Mouse (Mus musculus): ENCODE results near the gene Elovl6.

Gene Elovl6

GRCm38 (mm10) chr3:129532180-129532864, at the start of gene Elovl6:
Elovl6 (plus strand) TSS chr3:129532355.
- peak; percentile 70 for DNase-seq (ENCODE audit: low spot score)

- DNase-seq (ENCODE audit: low spot score): no peak
Observed at GRCm38 (mm10) chr3:129488774-129489173, 43.4 kb upstream of the Elovl6 start.

- DNase-seq (ENCODE audit: low spot score): no peak
Observed at GRCm38 (mm10) chr3:129494123-129494522, 38.0 kb upstream of the Elovl6 start.

GRCm38 (mm10) chr3:129494731-129495130, 37.4 kb upstream of the Elovl6 start:
- DNase-seq (ENCODE audit: low spot score): no peak

- DNase-seq (ENCODE audit: low spot score): no peak
Observed at GRCm38 (mm10) chr3:129503781-129504180, 28.4 kb upstream of the Elovl6 start.

- DNase-seq (ENCODE audit: low spot score): no peak
Observed at GRCm38 (mm10) chr3:129504928-129505327, 27.2 kb upstream of the Elovl6 start.

GRCm38 (mm10) chr3:129507736-129508135, 24.4 kb upstream of the Elovl6 start:
- no peak for DNase-seq (ENCODE audit: low spot score)

GRCm38 (mm10) chr3:129508571-129508970, 23.6 kb upstream of the Elovl6 start:
- no peak for DNase-seq (ENCODE audit: low spot score)

GRCm38 (mm10) chr3:129509725-129510124, 22.4 kb upstream of the Elovl6 start:
- DNase-seq (ENCODE audit: low spot score): no peak

- no peak for DNase-seq (ENCODE audit: low spot score)
Observed at GRCm38 (mm10) chr3:129515863-129516436, 16.2 kb upstream of the Elovl6 start.

GRCm38 (mm10) chr3:129520499-129520898, 11.7 kb upstream of the Elovl6 start:
- DNase-seq (ENCODE audit: low spot score): no peak

- DNase-seq (ENCODE audit: low spot score): no peak
Observed at GRCm38 (mm10) chr3:129523456-129524143, 8.6 kb upstream of the Elovl6 start.

GRCm38 (mm10) chr3:129527046-129527445, 5.1 kb upstream of the Elovl6 start:
- DNase-seq (ENCODE audit: low spot score): no peak

GRCm38 (mm10) chr3:129529311-129529710, 2.8 kb upstream of the Elovl6 start:
- DNase-seq (ENCODE audit: low spot score): no peak

- no peak for DNase-seq (ENCODE audit: low spot score)
Observed at GRCm38 (mm10) chr3:129530461-129530860, 1.7 kb upstream of the Elovl6 start.

GRCm38 (mm10) chr3:129532865-129533742, 949 bp downstream of the Elovl6 start:
- peak; percentile 49 for DNase-seq (ENCODE audit: low spot score)

- peak; percentile 79 for DNase-seq (ENCODE audit: low spot score)
Observed at GRCm38 (mm10) chr3:129533743-129534530, 1.8 kb downstream of the Elovl6 start.

GRCm38 (mm10) chr3:129535444-129535843, 3.3 kb downstream of the Elovl6 start:
- no peak for DNase-seq (ENCODE audit: low spot score)

GRCm38 (mm10) chr3:129536109-129536508, 4.0 kb downstream of the Elovl6 start:
- peak; percentile 73 for DNase-seq (ENCODE audit: low spot score)

GRCm38 (mm10) chr3:129537954-129538353, 5.8 kb downstream of the Elovl6 start:
- DNase-seq (ENCODE audit: low spot score): no peak

GRCm38 (mm10) chr3:129540882-129541281, 8.7 kb downstream of the Elovl6 start:
- DNase-seq (ENCODE audit: low spot score): no peak
